Mouse (Mus musculus): ENCODE data around the gene Atp4a.
"Not testable (repeated sequence)": the region's sequence is repeated elsewhere in the genome, so short reads cannot be mapped to it uniquely, and the experiment has no call there.

The Atp4a gene

DNA sequence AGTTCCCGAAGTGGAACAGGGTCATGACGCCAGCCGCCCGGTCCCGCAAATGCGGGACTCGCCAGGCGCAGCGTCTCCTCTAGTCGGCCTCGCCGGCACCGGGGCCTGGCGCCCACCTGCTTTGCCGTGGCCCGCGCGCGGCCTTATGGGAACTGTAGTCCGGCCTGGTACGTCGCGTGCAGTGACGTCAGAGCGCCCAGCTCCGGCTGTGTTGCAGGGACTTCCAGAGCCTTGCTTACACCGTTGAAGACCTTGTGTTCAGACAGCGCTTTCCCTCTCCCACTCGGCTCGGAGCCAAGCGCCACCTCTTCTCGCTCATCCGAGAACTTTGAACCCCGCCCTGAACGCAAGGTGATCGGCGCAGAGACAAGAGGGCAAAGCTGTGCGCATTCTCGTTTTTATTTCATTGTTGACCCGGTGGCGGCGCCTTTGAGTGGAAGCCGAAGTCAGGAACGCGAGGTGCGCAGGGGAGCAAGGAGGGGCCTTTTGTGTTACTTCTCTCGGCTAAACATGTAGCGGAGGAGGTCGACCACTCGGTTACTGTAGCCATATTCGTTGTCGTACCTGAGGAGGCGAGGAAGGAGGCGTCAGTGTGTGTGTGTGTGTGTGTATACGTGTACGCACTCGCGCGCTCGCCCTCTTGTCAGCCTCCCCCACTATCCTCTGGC lies 17.5 kb downstream of the Atp4a start, which contains the start of gene Tmem147:
Gene Tmem147, minus strand, starts transcription at position 145 of the 668 bp plus-strand sequence.
- DNase-seq (ENCODE audit: low read depth in 2 of 2, low spot score in 2 of 2), result peak; percentile 88 to 91

DNA sequence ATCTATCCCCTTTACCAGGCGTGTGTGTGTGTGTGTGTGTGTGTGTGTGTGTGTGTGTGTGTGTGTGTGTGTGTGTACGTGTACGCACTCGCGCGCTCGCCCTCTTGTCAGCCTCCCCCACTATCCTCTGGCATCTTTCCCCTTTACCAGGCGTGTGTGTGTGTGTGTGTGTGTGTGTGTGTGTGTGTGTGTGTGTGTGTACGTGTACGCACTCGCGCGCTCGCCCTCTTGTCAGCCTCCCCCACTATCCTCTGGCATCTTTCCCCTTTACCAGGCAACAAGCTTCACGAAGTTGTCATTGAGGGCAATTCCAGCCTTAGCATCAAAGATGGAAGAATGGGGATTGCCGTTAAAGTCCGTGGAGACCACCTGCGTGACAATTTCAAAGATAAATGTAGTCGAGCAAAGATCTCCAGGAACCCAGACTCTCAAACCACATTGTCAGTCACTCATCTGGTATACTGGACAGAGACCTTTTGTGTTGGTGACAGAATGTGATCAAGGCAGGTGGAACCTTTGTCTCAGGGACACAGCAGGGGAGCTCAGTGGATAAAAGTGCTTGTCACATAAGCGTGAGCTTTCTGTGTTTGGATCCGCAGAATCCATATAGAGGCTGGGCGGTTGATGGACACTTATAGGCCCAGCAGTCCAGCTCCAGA lies 18.2 kb downstream of the Atp4a start:
- not testable (repeated sequence) for DNase-seq (ENCODE audit: low read depth in 2 of 2, low spot score in 2 of 2)

GRCm38 (mm10) chr7:30736211-30736610 lies 24.2 kb downstream of the Atp4a start:
- DNase-seq (ENCODE audit: low read depth in 2 of 2, low spot score in 2 of 2), result peak; percentile 21 to 30

DNA sequence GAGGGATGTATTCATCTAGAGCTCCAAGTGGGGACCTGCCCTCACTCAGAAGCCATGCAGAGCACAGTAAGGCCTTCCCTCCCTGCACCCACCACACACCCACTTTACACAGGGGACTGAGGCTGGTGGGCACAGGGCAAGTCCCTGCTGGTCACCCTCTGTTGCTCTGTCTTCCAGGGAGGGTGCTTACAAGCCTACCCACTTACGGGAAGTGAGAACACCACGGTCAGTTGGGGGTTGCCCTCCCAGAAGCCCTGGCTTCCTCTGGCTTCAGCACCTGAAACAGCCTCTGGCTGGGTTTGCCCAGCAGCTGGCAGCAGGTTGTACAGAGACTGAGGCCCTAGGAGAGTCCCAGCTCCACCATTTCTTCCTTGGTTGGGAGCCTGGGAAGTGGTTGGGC lies 30.6 kb downstream of the Atp4a start:
- DNase-seq (ENCODE audit: low read depth in 2 of 2, low spot score in 2 of 2), result not testable (repeated sequence)

GRCm38 (mm10) chr7:30743617-30744016 lies 31.6 kb downstream of the Atp4a start, which contains the start of gene Gapdhs:
Gene Gapdhs (minus strand): TSS chr7:30743681.
- not testable (repeated sequence) for DNase-seq (ENCODE audit: low read depth in 2 of 2, low spot score in 2 of 2)

- no peak for DNase-seq (ENCODE audit: low read depth in 2 of 2, low spot score in 2 of 2)
Observed at GRCm38 (mm10) chr7:30744022-30744598, 32.1 kb downstream of the Atp4a start.

- DNase-seq (ENCODE audit: low read depth in 2 of 2, low spot score in 2 of 2), result no peak
Observed at GRCm38 (mm10) chr7:30747525-30748204, 35.7 kb downstream of the Atp4a start.

DNA sequence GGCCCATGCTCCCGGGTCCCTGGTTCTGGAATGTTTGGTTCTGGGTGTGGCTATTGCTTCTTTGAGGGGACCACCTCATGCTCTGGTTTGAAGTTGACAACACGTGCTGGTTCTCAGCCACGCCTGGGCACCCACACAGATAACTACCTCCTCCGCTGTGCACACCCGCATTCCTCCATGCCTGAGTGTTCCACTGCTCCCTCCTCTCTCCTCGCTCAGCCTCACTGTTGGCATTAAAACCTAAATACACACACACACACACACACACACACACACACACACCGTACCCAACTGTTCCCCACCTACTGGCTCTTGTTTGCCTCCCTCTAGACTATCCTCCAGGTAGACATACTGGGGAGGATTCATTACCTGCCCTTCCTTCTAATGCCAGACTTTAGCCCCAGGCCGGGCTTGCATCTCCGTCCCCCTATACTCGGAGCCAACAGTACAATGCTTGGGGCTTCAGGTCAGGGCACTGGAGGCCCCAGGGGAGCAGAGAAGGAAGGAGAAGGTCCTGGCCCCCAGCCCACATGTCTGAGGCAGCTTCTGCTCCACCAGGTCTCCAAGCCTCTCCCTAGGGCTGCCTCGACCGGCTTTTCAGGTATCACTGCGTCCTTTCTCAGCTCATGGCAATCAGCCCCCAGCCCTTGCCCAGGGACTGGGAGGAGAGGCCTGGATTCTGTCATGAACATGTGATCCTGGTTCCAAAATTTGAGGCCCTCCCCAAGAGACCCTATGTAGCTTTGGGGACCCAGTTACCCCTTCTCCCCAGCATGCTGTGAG lies 38.0 kb downstream of the Atp4a start:
- DNase-seq (ENCODE audit: low read depth in 2 of 2, low spot score in 2 of 2), result no peak

- no peak for DNase-seq (ENCODE audit: low read depth in 2 of 2, low spot score in 2 of 2)
Observed at GRCm38 (mm10) chr7:30751086-30751669, 39.2 kb downstream of the Atp4a start, which contains the start of gene Sbsn. Gene Sbsn (plus strand): TSS chr7:30751471.

- DNase-seq (ENCODE audit: low read depth in 2 of 2, low spot score in 2 of 2), result no peak
Observed at GRCm38 (mm10) chr7:30757001-30757400, 45.0 kb downstream of the Atp4a start.

GRCm38 (mm10) chr7:30758853-30759252 lies 46.8 kb downstream of the Atp4a start:
- DNase-seq (ENCODE audit: low read depth in 2 of 2, low spot score in 2 of 2), result peak in 1 of 2 experiments; percentile 29

- no peak for DNase-seq (ENCODE audit: low read depth in 2 of 2, low spot score in 2 of 2)
Observed at GRCm38 (mm10) chr7:30761769-30762352, 49.9 kb downstream of the Atp4a start.

GRCm38 (mm10) chr7:30763456-30763855 lies 51.4 kb downstream of the Atp4a start, which contains the start of gene Dmkn:
Gene Dmkn (plus strand): TSS chr7:30763756.
- DNase-seq (ENCODE audit: low read depth in 2 of 2, low spot score in 2 of 2), result no peak

DNA sequence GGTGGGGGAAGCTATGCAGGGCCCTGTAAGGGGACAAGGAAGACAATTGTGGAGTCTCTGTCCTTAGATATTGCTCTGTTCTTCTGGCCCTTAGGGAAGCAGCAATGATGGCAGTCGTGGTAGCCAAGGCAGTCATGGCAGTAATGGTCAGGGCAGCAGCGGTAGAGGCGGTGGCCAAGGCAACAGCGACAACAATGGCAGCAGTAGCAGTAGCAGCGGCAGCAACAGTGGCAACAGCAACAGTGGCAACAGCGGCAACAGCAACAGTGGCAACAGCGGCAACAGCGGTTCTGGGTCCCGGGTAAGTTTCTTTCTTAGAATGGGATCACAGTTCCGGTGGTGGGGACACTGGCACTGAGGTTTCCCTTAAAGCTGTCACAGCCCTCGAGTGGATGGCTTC lies 53.2 kb downstream of the Atp4a start:
- no peak for DNase-seq (ENCODE audit: low read depth in 2 of 2, low spot score in 2 of 2)

DNA sequence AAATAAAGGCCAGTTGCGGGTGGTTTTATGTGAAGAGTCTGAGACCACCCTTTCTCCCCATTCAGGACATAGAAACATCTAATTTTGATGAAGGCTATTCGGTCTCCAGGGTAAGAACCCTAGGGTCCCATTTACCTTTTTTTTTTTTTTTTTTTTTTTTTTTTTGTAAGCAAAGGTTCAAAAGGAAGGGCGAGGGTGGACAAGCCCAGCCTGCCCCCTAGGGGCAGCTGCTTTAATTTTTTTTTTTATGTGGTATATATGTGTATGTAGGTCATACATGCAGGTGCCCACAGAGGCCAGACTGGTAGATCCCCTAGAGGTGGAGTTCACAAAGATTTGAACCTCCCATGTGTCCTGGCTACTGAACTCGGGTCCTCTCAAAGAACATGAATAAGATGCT lies 54.4 kb downstream of the Atp4a start:
- DNase-seq (ENCODE audit: low read depth in 2 of 2, low spot score in 2 of 2), result no peak

DNA sequence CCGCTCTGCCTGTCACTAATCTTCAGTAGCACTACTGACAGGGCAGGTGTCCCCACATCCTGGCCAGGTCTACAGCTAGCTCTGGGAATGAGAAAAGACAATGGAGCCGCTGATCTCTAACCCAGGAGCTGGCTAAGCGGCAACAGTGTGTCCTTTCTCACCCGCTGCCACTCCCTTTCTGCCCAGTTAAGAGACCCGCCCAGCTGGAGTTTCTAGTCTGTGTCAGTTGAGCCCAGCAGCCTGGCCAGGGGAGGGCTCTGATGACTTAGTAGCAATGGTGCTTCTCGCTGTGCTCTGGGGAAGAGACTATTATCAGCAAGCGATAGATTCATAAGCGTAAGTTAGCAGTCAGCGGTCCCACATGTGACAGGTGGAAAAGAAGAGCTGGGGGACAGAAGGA lies 57.2 kb downstream of the Atp4a start:
- DNase-seq (ENCODE audit: low read depth in 2 of 2, low spot score in 2 of 2), result no peak

Data from CD8-positive naive resting alpha-beta T cell, adult 2 months (primary cell).